In genomic region chr13:92337773-92338462, GRCm38 (mm10) we compare ENCODE assay signal across 18 mouse cellular contexts. TPM values are rescaled to one million over a fixed set of nuclear protein-coding genes. Genes with fewer than 3 reads are reported as not detected.
DNase-seq lines count a peak whose midpoint lies in the region; ATAC-seq and TF ChIP-seq lines count a peak whose summit lies in the region.
"Had no signal": no experiment of that assay in that cellular context is flagged by ENCODE, and none has a peak within 500 bp of the region (broad histone marks: within the 10 kb centered on the region; RNA-seq: fewer than 3 reads in every experiment).

No protein-coding gene starts in this region.

- no peak for ATAC-seq in heart, postnatal 0 days (ENCODE audit: insufficient read depth, low read depth)
- no peak for ATAC-seq in lung, postnatal 0 days
- ATAC-seq in stomach, postnatal 0 days (ENCODE audit: low FRiP score, low TSS enrichment) = no peak
- ATAC-seq: activated CD4-positive, CD25-positive, alpha-beta regulatory T cell, adult 4 months; CD4-positive, CD25-positive, alpha-beta regulatory T cell, adult 4 months; inflammation-experienced regulatory T-cells, adult 6 months; midbrain, embryonic 15.5 days had no signal

- WGBS in heart, postnatal 0 days = 61% methylated on average over 6 of the region's 6 CpGs
- WGBS in lung, postnatal 0 days = 70% methylated on average over 6 of the region's 6 CpGs
- WGBS in lung, adult 2 months = 70% methylated on average over 6 of the region's 6 CpGs
- WGBS in stomach, postnatal 0 days = 75% methylated on average over 6 of the region's 6 CpGs

- no peak overlapping the region for H3K9ac ChIP-seq in heart, postnatal 0 days (replicated peaks; ENCODE audit: low read depth, low read length)
- no peak overlapping the region for H3K9ac ChIP-seq in lung, postnatal 0 days (replicated peaks; ENCODE audit: low read depth)
- no peak overlapping the region for H3K9ac ChIP-seq in stomach, postnatal 0 days (ENCODE audit: low read length)
- H3K9ac ChIP-seq: embryonic facial prominence, embryonic 12.5 days; midbrain, embryonic 15.5 days had no signal

- TF ChIP-seq CTCF in heart, postnatal 0 days (IDR thresholded peaks at IDR 0.05; ENCODE audit: low read depth) = no peak
- no peak for TF ChIP-seq CTCF in lung, postnatal 0 days (IDR thresholded peaks at IDR 0.05)
- no peak for TF ChIP-seq CTCF in lung, adult 2 months (IDR thresholded peaks at IDR 0.05; ENCODE audit: insufficient read depth, low read length)
- peak; percentile 27; the same call in 1 of the 2 replicates for TF ChIP-seq CTCF in stomach, postnatal 0 days (IDR thresholded peaks at IDR 0.05; ENCODE audit: low read depth)

- no peak for TF ChIP-seq EP300 in heart, postnatal 0 days (IDR thresholded peaks at IDR 0.05; ENCODE audit: low read depth)
- TF ChIP-seq EP300 in lung, postnatal 0 days (IDR thresholded peaks at IDR 0.05) = no peak
- TF ChIP-seq EP300 in stomach, postnatal 0 days (optimal IDR thresholded peaks at IDR 0.05) = no peak

- H3K4me1 ChIP-seq in heart, postnatal 0 days (ENCODE audit: control insufficient read depth, insufficient read depth) = no peaks in the 10 kb centered on the region
- no peaks in the 10 kb centered on the region for H3K4me1 ChIP-seq in lung, postnatal 0 days (ENCODE audit: insufficient read depth, low read depth, low read length)
- no peaks in the 10 kb centered on the region for H3K4me1 ChIP-seq in lung, adult 2 months (ENCODE audit: control insufficient read depth, insufficient read depth, low read length)
- H3K4me1 ChIP-seq in stomach, postnatal 0 days (replicated peaks; ENCODE audit: control insufficient read depth, insufficient read depth) = no peaks in the 10 kb centered on the region
- H3K4me1 ChIP-seq: embryonic facial prominence, embryonic 12.5 days; hindbrain, embryonic 10.5 days; midbrain, embryonic 15.5 days had no signal

- TF ChIP-seq POLR2A in lung, adult 2 months (IDR thresholded peaks at IDR 0.05; ENCODE audit: borderline replicate concordance, extremely low read depth, low read depth, low read length) = no peak

- no peak overlapping the region for H3K4me3 ChIP-seq in heart, postnatal 0 days (ENCODE audit: low read depth, low read length)
- H3K4me3 ChIP-seq in lung, postnatal 0 days (ENCODE audit: low read depth, low read length) = no peak overlapping the region
- no peak overlapping the region for H3K4me3 ChIP-seq in lung, adult 2 months (replicated peaks; ENCODE audit: extremely low read depth, low read depth, low read length)
- H3K4me3 ChIP-seq in stomach, postnatal 0 days (ENCODE audit: low read depth, low read length) = no peak overlapping the region
- H3K4me3 ChIP-seq: embryonic facial prominence, embryonic 12.5 days; hindbrain, embryonic 10.5 days; midbrain, embryonic 15.5 days had no signal

- no peaks in the 10 kb centered on the region for H3K9me3 ChIP-seq in heart, postnatal 0 days (replicated peaks; ENCODE audit: control insufficient read depth, low read length)
- H3K9me3 ChIP-seq in lung, postnatal 0 days (ENCODE audit: low read length) = no peaks in the 10 kb centered on the region
- no peaks in the 10 kb centered on the region for H3K9me3 ChIP-seq in stomach, postnatal 0 days (ENCODE audit: control insufficient read depth, low read length)
- H3K9me3 ChIP-seq: embryonic facial prominence, embryonic 12.5 days; hindbrain, embryonic 10.5 days; midbrain, embryonic 15.5 days had no signal

- H3K27ac ChIP-seq in heart, postnatal 0 days (ENCODE audit: low read depth) = no peak overlapping the region
- no peak overlapping the region for H3K27ac ChIP-seq in lung, postnatal 0 days (ENCODE audit: low read length)
- no peak overlapping the region for H3K27ac ChIP-seq in stomach, postnatal 0 days (replicated peaks)
- H3K27ac ChIP-seq: embryonic facial prominence, embryonic 12.5 days; hindbrain, embryonic 10.5 days; midbrain, embryonic 15.5 days had no signal

- DNase-seq in heart, postnatal 0 days (ENCODE audit: low spot score) = peak; percentile 19
- no peak for DNase-seq in heart, adult 18-20 months
- peak; percentile 45 for DNase-seq in lung, postnatal 0 days (ENCODE audit: low spot score)
- DNase-seq in lung, adult 2 months = no peak
- DNase-seq in MEL-GATA-1-ER (ENCODE audit: extremely low read depth, low read depth) = peak; percentile 63
- no peak for DNase-seq in stomach, postnatal 0 days (ENCODE audit: low spot score)
- no peak for DNase-seq in ovary, postnatal 10 days (ENCODE audit: low spot score)
- DNase-seq: adrenal gland, postnatal 25 days; cerebellum, adult 2 months; spleen, adult 18-20 months had no signal

- H3K36me3 ChIP-seq in heart, postnatal 0 days (replicated peaks; ENCODE audit: control insufficient read depth, insufficient read depth, low read length) = peaks cover 11% of the 10 kb centered on the region; the same call in 1 of the 2 replicates
- 0 out of 2 replicates have a peak, but pooled peaks cover under 1% of the 10 kb centered on the region for H3K36me3 ChIP-seq in lung, postnatal 0 days (ENCODE audit: insufficient read depth, low read length)
- peaks cover 3% of the 10 kb centered on the region; the same call in 1 of the 2 replicates for H3K36me3 ChIP-seq in stomach, postnatal 0 days (ENCODE audit: control insufficient read depth, insufficient read depth, low read length)
- H3K36me3 ChIP-seq: midbrain, embryonic 15.5 days had no signal

- H3K4me2 ChIP-seq in heart, postnatal 0 days (ENCODE audit: low read depth, low read length) = no peak overlapping the region
- H3K4me2 ChIP-seq in lung, postnatal 0 days (replicated peaks; ENCODE audit: low read depth, low read length) = no peak overlapping the region
- no peak overlapping the region for H3K4me2 ChIP-seq in stomach, postnatal 0 days (replicated peaks; ENCODE audit: low read depth)
- H3K4me2 ChIP-seq: embryonic facial prominence, embryonic 12.5 days; midbrain, embryonic 15.5 days had no signal

- no peaks in the 10 kb centered on the region for H3K27me3 ChIP-seq in heart, postnatal 0 days (ENCODE audit: control insufficient read depth, insufficient read depth, low read length)
- H3K27me3 ChIP-seq in lung, postnatal 0 days (replicated peaks; ENCODE audit: insufficient read depth, low read length) = no peaks in the 10 kb centered on the region
- no peaks in the 10 kb centered on the region for H3K27me3 ChIP-seq in stomach, postnatal 0 days (ENCODE audit: control insufficient read depth, insufficient read depth, low read length)
- H3K27me3 ChIP-seq: embryonic facial prominence, embryonic 12.5 days; midbrain, embryonic 15.5 days had no signal

RNA-seq across cellular contexts. Expression of gene Dhfr, which starts 16.6 kb away (rescaled TPM):
- 3.2 and 4.1 TPM in 2 replicates for total RNA-seq in heart, postnatal 0 days (2014; rRNA removed; ENCODE audit: low replicate concordance)
- polyA plus RNA-seq in heart, postnatal 0 days (2015; fragmentation: Nextera tagmentation; extraction: Ambion mirVana) = 4.4 and 5.3 TPM in 2 replicates
- 1 to 10 TPM in 1 of 2 experiments, under 1 TPM in 1; 0.77 to 1.2 TPM for total RNA-seq in heart, adult 18-20 months (2021)
- 2.7 and 3.6 TPM in 2 replicates for polyA plus RNA-seq in lung, postnatal 0 days (2015; fragmentation: Nextera tagmentation; extraction: Ambion mirVana)
- 0.45 and 0.57 TPM in 2 replicates for polyA plus RNA-seq in lung, adult 2 months (2012; rRNA removed)
- polyA plus RNA-seq in stomach, postnatal 0 days (2015; fragmentation: Nextera tagmentation; extraction: Ambion mirVana) = 5.4 and 5.5 TPM in 2 replicates

RNA-seq across cellular contexts. Expression of gene Msh3, which starts 16.9 kb away (rescaled TPM):
- 4.5 and 37.1 TPM in 2 replicates for total RNA-seq in heart, postnatal 0 days (2014; rRNA removed; ENCODE audit: low replicate concordance)
- polyA plus RNA-seq in heart, postnatal 0 days (2015; fragmentation: Nextera tagmentation; extraction: Ambion mirVana) = 8.5 and 9.4 TPM in 2 replicates
- 10 to 100 TPM in 1 of 2 experiments, 1 to 10 TPM in 1; 8.6 to 10.5 TPM for total RNA-seq in heart, adult 18-20 months (2021)
- polyA plus RNA-seq in lung, postnatal 0 days (2015; fragmentation: Nextera tagmentation; extraction: Ambion mirVana) = 11.0 and 11.5 TPM in 2 replicates
- polyA plus RNA-seq in lung, adult 2 months (2012; rRNA removed) = 1.8 and 3.2 TPM in 2 replicates
- 8.3 TPM in 2 replicates for polyA plus RNA-seq in stomach, postnatal 0 days (2015; fragmentation: Nextera tagmentation; extraction: Ambion mirVana)

RNA-seq across cellular contexts. Expression of gene Gm20379, which starts 32.1 kb away (rescaled TPM):
- not detected in 2 replicates for total RNA-seq in heart, postnatal 0 days (2014; rRNA removed; ENCODE audit: low replicate concordance)
- polyA plus RNA-seq in heart, postnatal 0 days (2015; fragmentation: Nextera tagmentation; extraction: Ambion mirVana) = 0.12 and 0.31 TPM in 2 replicates
- total RNA-seq in heart, adult 18-20 months (2021) = not detected
- polyA plus RNA-seq in lung, postnatal 0 days (2015; fragmentation: Nextera tagmentation; extraction: Ambion mirVana) = 0.25 and 0.79 TPM in 2 replicates
- polyA plus RNA-seq in lung, adult 2 months (2012; rRNA removed) = not detected in 2 replicates
- polyA plus RNA-seq in stomach, postnatal 0 days (2015; fragmentation: Nextera tagmentation; extraction: Ambion mirVana) = 0.27 and 0.51 TPM in 2 replicates
- total RNA-seq: adrenal gland, postnatal 25 days; granulocyte monocyte progenitor cell, adult 5-6 weeks had no signal
- polyA plus RNA-seq: cerebellum, adult 2 months; macrophage had no signal

Comparison
In these comparisons a context has a peak if more than half of its experiments do, and no peak if none do; other contexts are left out.
1. DNase-seq: peak in heart, postnatal 0 days (single experiment), lung, postnatal 0 days (single experiment) and MEL-GATA-1-ER (single experiment); none in heart, adult 18-20 months (0 of 2), lung, adult 2 months (single experiment), stomach, postnatal 0 days (single experiment) and ovary, postnatal 10 days (single experiment).